Mouse (Mus musculus): ENCODE measurements around the gene Rfx4. TPM values are rescaled to one million over a fixed set of nuclear protein-coding genes. Genes with fewer than 3 reads are reported as not detected.

Rfx4 gene
- polyA plus RNA-seq, 1 experiment from 2014 or later = 7.2 TPM

- WGBS = 10% methylated on average over 13 of the region's 13 CpGs
- no peak for ATAC-seq
- Histone ChIP-seq H3K4me2 (ENCODE audit: low read length) (0 out of 2 replicates have a peak overlapping the region, but pooled peaks have one; percentile 16), H3K4me3 (replicated peaks; ENCODE audit: low read length) (no peak overlapping the region), H3K27ac (ENCODE audit: low read length) (no peak overlapping the region), H3K4me1 (replicated peaks; ENCODE audit: control insufficient read depth, insufficient read depth, low read length) (peaks cover 16% of the 10 kb centered on the region), H3K9ac (replicated peaks; ENCODE audit: low read depth, low read length) (no peak overlapping the region), H3K9me3 (ENCODE audit: control insufficient read depth, low read length) (no peaks in the 10 kb centered on the region), H3K36me3 (ENCODE audit: control insufficient read depth, insufficient read depth) (no peaks in the 10 kb centered on the region), H3K27me3 (replicated peaks; ENCODE audit: control insufficient read depth, insufficient read depth, low read length) (peaks cover 6% of the 10 kb centered on the region; the same call in 1 of the 2 replicates)
Measured at GRCm38 (mm10) chr10:84859556-84860380, 103.9 kb downstream of the Rfx4 start.

GRCm38 (mm10) chr10:84863488-84863887 is 107.6 kb downstream of the Rfx4 start:
- WGBS = 84% methylated on average over 6 of the region's 6 CpGs
- ATAC-seq = no peak
- H3K27me3 ChIP-seq (replicated peaks; ENCODE audit: control insufficient read depth, insufficient read depth, low read length) = 0 out of 2 replicates have a peak, but pooled peaks cover 3% of the 10 kb centered on the region
- H3K36me3 ChIP-seq (ENCODE audit: control insufficient read depth, insufficient read depth) = no peaks in the 10 kb centered on the region
- no peak overlapping the region for H3K9ac ChIP-seq (replicated peaks; ENCODE audit: low read depth, low read length)
- H3K27ac ChIP-seq (ENCODE audit: low read length) = no peak overlapping the region
- H3K9me3 ChIP-seq (ENCODE audit: control insufficient read depth, low read length) = no peaks in the 10 kb centered on the region
- peaks cover 16% of the 10 kb centered on the region for H3K4me1 ChIP-seq (replicated peaks; ENCODE audit: control insufficient read depth, insufficient read depth, low read length)
- H3K4me3 ChIP-seq (replicated peaks; ENCODE audit: low read length) = no peak overlapping the region
- no peak overlapping the region for H3K4me2 ChIP-seq (ENCODE audit: low read length)

- no peaks in the 10 kb centered on the region for H3K27me3 ChIP-seq (replicated peaks; ENCODE audit: control insufficient read depth, insufficient read depth, low read length)
- H3K4me1 ChIP-seq (replicated peaks; ENCODE audit: control insufficient read depth, insufficient read depth, low read length) = peaks cover 10% of the 10 kb centered on the region
- no peak for ATAC-seq
- H3K36me3 ChIP-seq (ENCODE audit: control insufficient read depth, insufficient read depth) = no peaks in the 10 kb centered on the region
- no peak overlapping the region for H3K4me3 ChIP-seq (replicated peaks; ENCODE audit: low read length)
- H3K9me3 ChIP-seq (ENCODE audit: control insufficient read depth, low read length) = no peaks in the 10 kb centered on the region
- H3K27ac ChIP-seq (ENCODE audit: low read length) = no peak overlapping the region
- no peak overlapping the region for H3K4me2 ChIP-seq (ENCODE audit: low read length)
- 89% methylated on average over 7 of the region's 7 CpGs for WGBS
- no peak overlapping the region for H3K9ac ChIP-seq (replicated peaks; ENCODE audit: low read depth, low read length)
Measured at GRCm38 (mm10) chr10:84867577-84867976, 111.7 kb downstream of the Rfx4 start.

GRCm38 (mm10) chr10:84871285-84871684 is 115.4 kb downstream of the Rfx4 start:
- ATAC-seq = peak; percentile 81
- H3K4me2 ChIP-seq (ENCODE audit: low read length) = 0 out of 2 replicates have a peak overlapping the region, but pooled peaks have one; percentile 3
- 3% methylated on average over 12 of the region's 12 CpGs for WGBS

GRCm38 (mm10) chr10:84871921-84872320 is 116.1 kb downstream of the Rfx4 start:
- Histone ChIP-seq H3K9me3 (ENCODE audit: control insufficient read depth, low read length) (no peaks in the 10 kb centered on the region), H3K4me1 (replicated peaks; ENCODE audit: control insufficient read depth, insufficient read depth, low read length) (peaks cover 10% of the 10 kb centered on the region), H3K4me3 (replicated peaks; ENCODE audit: low read length) (no peak overlapping the region), H3K27me3 (replicated peaks; ENCODE audit: control insufficient read depth, insufficient read depth, low read length) (no peaks in the 10 kb centered on the region), H3K27ac (ENCODE audit: low read length) (no peak overlapping the region), H3K4me2 (ENCODE audit: low read length) (no peak overlapping the region), H3K9ac (replicated peaks; ENCODE audit: low read depth, low read length) (no peak overlapping the region), H3K36me3 (ENCODE audit: control insufficient read depth, insufficient read depth) (no peaks in the 10 kb centered on the region)
- WGBS = 50% methylated on average over 4 of the region's 4 CpGs
- ATAC-seq = no peak

More at GRCm38 (mm10) chr10:84871285-84871684, 115.4 kb downstream of the Rfx4 start:
- Histone ChIP-seq H3K4me3 (replicated peaks; ENCODE audit: low read length) (no peak overlapping the region), H3K27me3 (replicated peaks; ENCODE audit: control insufficient read depth, insufficient read depth, low read length) (no peaks in the 10 kb centered on the region), H3K4me1 (replicated peaks; ENCODE audit: control insufficient read depth, insufficient read depth, low read length) (peaks cover 10% of the 10 kb centered on the region), H3K36me3 (ENCODE audit: control insufficient read depth, insufficient read depth) (no peaks in the 10 kb centered on the region), H3K9ac (replicated peaks; ENCODE audit: low read depth, low read length) (no peak overlapping the region), H3K27ac (ENCODE audit: low read length) (no peak overlapping the region), H3K9me3 (ENCODE audit: control insufficient read depth, low read length) (no peaks in the 10 kb centered on the region)

DNA sequence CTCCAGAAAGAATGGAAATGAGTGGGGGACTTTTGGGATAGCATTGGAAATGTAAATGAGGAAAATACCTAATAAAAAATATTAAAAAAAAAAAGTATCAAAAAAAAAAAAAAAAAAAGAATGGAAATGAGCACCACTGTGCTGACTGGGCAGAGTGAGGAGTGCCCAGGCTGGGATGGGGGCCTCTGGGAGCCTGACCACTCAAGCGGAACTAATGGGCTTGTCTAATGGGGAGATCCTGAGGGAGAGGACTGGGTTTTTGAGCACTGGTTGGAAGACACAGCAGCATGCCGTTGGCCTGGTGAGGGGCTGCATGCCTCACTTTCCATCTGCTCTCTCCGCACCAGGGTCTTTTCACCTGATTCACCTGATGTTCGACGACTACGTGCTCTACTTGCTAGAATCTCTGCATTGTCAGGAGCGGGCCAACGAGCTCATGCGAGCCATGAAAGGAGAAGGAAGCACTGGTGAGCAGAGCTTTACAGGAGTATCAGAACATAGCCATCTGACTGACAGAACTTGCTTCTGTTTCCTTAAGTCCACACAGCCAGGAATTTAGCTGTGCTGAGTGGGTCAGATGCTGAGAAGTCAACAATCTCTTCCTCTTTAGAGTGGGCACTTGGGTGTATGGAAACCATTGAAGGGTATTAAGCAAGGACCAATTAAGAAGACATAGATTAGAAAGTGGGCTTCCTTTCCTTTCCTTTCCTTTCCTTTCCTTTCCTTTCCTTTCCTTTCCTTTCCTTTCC is 124.1 kb downstream of the Rfx4 start:
- no peaks in the 10 kb centered on the region for H3K36me3 ChIP-seq (ENCODE audit: control insufficient read depth, insufficient read depth)
- no peak overlapping the region for H3K4me3 ChIP-seq (replicated peaks; ENCODE audit: low read length)
- H3K27ac ChIP-seq (ENCODE audit: low read length) = no peak overlapping the region
- no peaks in the 10 kb centered on the region for H3K27me3 ChIP-seq (replicated peaks; ENCODE audit: control insufficient read depth, insufficient read depth, low read length)
- H3K9ac ChIP-seq (replicated peaks; ENCODE audit: low read depth, low read length) = no peak overlapping the region
- no peak overlapping the region for H3K4me2 ChIP-seq (ENCODE audit: low read length)
- H3K9me3 ChIP-seq (ENCODE audit: control insufficient read depth, low read length) = no peaks in the 10 kb centered on the region
- H3K4me1 ChIP-seq (replicated peaks; ENCODE audit: control insufficient read depth, insufficient read depth, low read length) = no peaks in the 10 kb centered on the region
- no peak for ATAC-seq
- 74% methylated on average over 9 of the region's 9 CpGs for WGBS

DNA sequence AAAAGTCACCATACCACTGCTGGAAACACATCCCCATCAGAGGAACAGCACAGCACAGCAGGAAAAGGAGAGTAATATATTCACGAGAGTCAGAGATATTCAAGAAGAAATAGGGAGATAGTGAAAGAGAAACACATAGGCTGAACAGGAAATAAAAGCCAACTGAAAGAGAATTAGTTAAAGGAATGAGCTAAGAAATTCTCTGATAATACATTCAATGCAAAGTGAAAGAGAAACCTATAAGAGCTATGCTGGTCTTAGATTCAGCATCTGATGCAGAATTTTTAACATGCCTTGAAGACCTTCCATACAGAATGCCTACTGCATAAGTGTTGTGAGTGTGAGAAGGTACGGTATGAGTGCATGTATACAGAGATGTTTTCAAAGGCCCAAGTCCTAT is 126.7 kb downstream of the Rfx4 start:
- ATAC-seq = no peak
- H3K9me3 ChIP-seq (ENCODE audit: control insufficient read depth, low read length) = no peaks in the 10 kb centered on the region
- H3K4me1 ChIP-seq (replicated peaks; ENCODE audit: control insufficient read depth, insufficient read depth, low read length) = no peaks in the 10 kb centered on the region
- no peak overlapping the region for H3K4me3 ChIP-seq (replicated peaks; ENCODE audit: low read length)
- 94% methylated on average over 2 of the region's 2 CpGs for WGBS
- H3K9ac ChIP-seq (replicated peaks; ENCODE audit: low read depth, low read length) = no peak overlapping the region
- H3K27me3 ChIP-seq (replicated peaks; ENCODE audit: control insufficient read depth, insufficient read depth, low read length) = no peaks in the 10 kb centered on the region
- no peaks in the 10 kb centered on the region for H3K36me3 ChIP-seq (ENCODE audit: control insufficient read depth, insufficient read depth)
- no peak overlapping the region for H3K4me2 ChIP-seq (ENCODE audit: low read length)
- no peak overlapping the region for H3K27ac ChIP-seq (ENCODE audit: low read length)

GRCm38 (mm10) chr10:84885341-84885884 is 129.6 kb downstream of the Rfx4 start:
- H3K9ac ChIP-seq (replicated peaks; ENCODE audit: low read depth, low read length) = no peak overlapping the region
- peaks cover 6% of the 10 kb centered on the region for H3K4me1 ChIP-seq (replicated peaks; ENCODE audit: control insufficient read depth, insufficient read depth, low read length)
- no peaks in the 10 kb centered on the region for H3K36me3 ChIP-seq (ENCODE audit: control insufficient read depth, insufficient read depth)
- ATAC-seq = no peak
- no peak overlapping the region for H3K4me3 ChIP-seq (replicated peaks; ENCODE audit: low read length)
- no peak overlapping the region for H3K27ac ChIP-seq (ENCODE audit: low read length)
- 81% methylated on average over 5 of the region's 5 CpGs for WGBS
- no peaks in the 10 kb centered on the region for H3K9me3 ChIP-seq (ENCODE audit: control insufficient read depth, low read length)
- H3K4me2 ChIP-seq (ENCODE audit: low read length) = no peak overlapping the region
- no peaks in the 10 kb centered on the region for H3K27me3 ChIP-seq (replicated peaks; ENCODE audit: control insufficient read depth, insufficient read depth, low read length)

DNA sequence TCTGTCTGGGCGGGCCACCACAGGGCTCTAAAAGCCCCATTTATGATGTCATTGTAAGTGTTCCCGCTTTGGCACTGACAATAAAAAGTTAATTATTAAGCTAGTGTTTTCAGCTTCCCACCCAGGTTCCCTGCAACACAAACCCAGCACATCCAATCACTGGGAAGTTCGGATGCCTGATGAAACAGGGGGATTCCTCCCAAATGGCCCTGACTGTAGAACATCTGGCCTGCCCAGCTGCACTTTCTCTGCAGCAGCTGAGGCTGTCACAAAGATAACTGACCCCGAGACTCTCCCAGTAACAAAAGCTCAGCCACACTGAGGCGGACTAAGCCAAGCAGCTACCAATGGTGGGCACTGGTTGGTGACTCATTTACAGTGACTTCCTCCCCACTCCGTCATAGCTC is 130.4 kb downstream of the Rfx4 start:
- peaks cover 6% of the 10 kb centered on the region for H3K4me1 ChIP-seq (replicated peaks; ENCODE audit: control insufficient read depth, insufficient read depth, low read length)
- no peaks in the 10 kb centered on the region for H3K9me3 ChIP-seq (ENCODE audit: control insufficient read depth, low read length)
- ATAC-seq = no peak
- no peaks in the 10 kb centered on the region for H3K27me3 ChIP-seq (replicated peaks; ENCODE audit: control insufficient read depth, insufficient read depth, low read length)
- no peak overlapping the region for H3K4me3 ChIP-seq (replicated peaks; ENCODE audit: low read length)
- no peak overlapping the region for H3K9ac ChIP-seq (replicated peaks; ENCODE audit: low read depth, low read length)
- 45% methylated on average over 6 of the region's 6 CpGs for WGBS
- no peak overlapping the region for H3K4me2 ChIP-seq (ENCODE audit: low read length)
- H3K36me3 ChIP-seq (ENCODE audit: control insufficient read depth, insufficient read depth) = no peaks in the 10 kb centered on the region
- no peak overlapping the region for H3K27ac ChIP-seq (ENCODE audit: low read length)

Measured in forebrain, embryonic 16.5 days (tissue).